Mouse (Mus musculus): ENCODE measurements around the gene Osbpl8.

DNA sequence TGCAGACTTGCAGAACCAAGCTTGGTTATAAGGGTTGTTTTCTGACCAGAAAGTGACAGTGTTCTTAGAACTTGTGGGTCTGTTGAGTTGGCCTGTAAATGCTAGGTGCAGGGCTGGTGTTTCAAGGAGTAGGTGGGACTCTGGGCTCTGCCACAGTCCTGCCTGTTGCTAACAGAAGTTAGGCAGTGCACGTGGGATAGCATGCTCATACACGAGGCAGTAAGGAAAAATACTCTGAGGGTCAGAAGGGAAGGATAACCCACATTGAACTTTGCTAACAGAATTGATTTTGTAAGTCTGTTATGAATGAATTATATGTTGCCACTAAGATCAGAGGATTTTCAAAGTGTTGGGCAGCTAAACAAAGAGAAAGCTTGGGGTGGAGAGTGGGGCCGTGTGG, 51.6 kb downstream of the Osbpl8 start:
- TF ChIP-seq GATA1 (IDR thresholded peaks at IDR 0.05; ENCODE audit: borderline replicate concordance, low read length) (no peak), FLI1 (IDR thresholded peaks at IDR 0.05; ENCODE audit: low read length) (no peak)
